Mouse (Mus musculus) lung, adult 18-20 months (tissue): ENCODE measurements around the gene Glcci1.

Experiments used
- DNase-seq, 2 experiments: peaks; one replicate each; pipeline ENCODE4 v3.0.0; 2022; ENCODE audit warnings: mixed read lengths in 2 of 2

Glcci1 gene

GRCm38 (mm10) chr6:8556849-8557571 is 47.6 kb downstream of the Glcci1 start:
- no peak for DNase-seq

DNA sequence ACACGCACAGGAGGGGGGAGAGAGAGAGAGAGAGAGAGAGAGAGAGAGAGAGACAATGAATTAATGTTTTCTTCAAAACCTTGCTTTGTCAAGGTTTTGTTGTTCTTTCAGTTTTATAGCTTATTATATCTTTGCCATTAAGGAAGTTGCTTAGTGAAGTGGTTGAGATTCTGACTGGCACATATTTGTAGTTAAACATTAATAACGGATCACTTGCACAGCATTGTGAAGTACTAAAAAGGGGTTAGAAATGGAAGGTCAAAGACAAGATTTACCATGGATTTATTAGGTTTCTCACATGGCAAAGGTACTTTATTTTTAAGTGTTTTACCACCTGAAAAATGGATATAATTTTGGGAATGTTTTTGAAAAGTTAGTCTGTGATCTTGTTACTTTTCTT is 51.3 kb downstream of the Glcci1 start:
- no peak for DNase-seq

DNA sequence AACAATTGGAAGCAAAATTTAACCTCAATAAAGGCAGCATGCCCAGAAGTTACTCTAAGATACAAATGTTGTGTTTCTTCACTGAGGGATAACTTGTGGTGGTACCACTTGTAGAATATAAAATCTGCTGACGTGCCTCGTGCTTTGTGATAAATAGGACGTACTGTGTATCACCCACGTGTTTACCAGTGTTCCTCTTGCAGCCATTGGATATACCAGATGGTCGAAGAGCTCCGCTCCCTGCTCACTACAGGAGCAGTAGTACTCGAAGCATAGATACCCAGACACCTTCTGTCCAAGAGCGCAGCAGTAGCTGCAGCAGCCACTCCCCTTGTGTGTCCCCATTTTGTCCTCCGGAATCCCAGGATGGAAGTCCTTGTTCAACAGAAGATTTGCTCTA is 73.0 kb downstream of the Glcci1 start:
- DNase-seq: no peak

DNA sequence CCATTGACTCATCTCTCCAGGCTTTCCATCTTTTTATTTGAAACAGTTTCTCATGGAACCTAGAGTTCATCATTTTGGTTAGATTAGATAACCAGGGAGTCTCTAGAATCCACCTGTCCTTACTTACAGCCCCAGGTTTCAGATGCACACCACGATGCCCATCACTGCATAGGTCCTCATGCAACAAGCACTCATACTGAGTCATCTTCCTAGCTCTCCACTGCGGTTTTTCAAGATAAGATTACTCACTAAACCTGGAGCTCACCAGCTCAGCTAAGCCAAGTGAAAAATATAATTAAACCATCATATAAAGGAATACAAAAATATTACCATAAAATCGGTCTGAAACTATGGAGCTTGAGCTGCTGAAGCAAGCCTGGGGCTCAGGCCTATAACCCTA is 74.5 kb downstream of the Glcci1 start:
- DNase-seq: no peak

GRCm38 (mm10) chr6:8591665-8592064 is 82.3 kb downstream of the Glcci1 start:
- DNase-seq: no peak

- DNase-seq: no peak
Measured at GRCm38 (mm10) chr6:8617369-8617768, 108.0 kb downstream of the Glcci1 start.

GRCm38 (mm10) chr6:8619582-8620350 is 110.4 kb downstream of the Glcci1 start:
- no peak for DNase-seq

DNA sequence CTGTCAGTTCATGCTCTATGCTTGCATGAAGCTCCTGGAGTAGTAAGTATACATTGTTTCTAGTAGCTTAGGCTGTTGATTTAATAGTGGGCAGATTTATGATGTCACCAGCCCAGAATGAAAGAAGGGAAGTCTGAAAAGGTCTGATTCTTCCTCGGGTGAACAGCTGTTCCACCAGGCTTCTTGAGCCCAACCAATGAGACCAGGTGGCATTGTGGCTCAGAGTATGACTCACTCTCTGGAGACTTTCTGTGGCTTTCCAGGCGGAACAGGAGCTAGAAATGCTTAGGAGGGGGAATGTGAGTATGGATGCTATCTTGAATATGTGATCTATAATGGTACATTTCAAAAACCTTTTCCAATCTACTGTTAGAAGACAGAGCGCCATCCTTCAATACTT is 113.6 kb downstream of the Glcci1 start:
- DNase-seq: no peak

DNA sequence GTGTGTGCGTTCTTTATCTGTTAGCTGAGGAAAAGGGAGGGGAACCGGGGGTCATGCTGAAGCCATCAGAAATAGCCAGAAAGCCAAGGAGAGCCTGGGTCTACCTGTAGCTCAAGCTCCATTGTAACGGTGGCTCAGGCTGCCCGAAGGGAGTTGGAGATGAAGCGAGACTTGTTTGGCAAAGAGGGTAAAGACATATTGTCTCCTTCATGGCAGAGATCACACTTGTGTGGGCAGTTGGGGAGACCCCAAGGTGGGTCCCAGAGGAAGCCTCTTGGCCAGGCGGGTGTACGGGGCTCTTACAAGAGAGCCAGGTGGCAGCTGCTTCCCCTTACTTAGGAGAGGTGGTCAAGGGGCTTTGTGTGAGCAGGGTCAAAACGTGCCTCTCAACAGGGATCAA is 118.8 kb downstream of the Glcci1 start:
- DNase-seq: no peak

DNA sequence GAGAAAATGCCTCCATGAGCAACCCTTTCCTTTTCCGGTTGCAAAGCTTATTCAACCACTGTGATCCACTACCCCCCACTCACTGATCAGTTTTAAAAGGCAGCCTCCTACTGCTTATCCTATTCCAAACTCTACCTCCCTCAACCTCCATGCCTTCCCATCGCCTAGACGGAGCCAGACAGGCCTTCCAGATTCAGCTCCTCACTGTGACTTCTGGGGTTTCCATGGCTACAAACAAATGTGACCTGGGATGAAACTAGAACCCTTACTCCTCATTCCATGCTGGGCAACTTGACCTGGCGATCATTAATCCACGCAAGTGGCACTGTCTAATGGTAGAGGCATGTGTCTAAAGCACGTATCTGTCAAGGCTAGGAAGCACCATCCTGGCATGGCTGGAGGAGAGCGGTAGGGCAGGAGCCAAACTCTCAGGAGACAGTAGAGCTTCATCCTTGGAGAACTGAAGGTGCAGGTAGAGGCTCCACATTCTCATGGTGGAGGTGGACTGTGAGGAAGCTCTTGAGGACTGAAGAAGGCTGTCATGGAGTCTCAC is 119.4 kb downstream of the Glcci1 start:
- DNase-seq: no peak

DNA sequence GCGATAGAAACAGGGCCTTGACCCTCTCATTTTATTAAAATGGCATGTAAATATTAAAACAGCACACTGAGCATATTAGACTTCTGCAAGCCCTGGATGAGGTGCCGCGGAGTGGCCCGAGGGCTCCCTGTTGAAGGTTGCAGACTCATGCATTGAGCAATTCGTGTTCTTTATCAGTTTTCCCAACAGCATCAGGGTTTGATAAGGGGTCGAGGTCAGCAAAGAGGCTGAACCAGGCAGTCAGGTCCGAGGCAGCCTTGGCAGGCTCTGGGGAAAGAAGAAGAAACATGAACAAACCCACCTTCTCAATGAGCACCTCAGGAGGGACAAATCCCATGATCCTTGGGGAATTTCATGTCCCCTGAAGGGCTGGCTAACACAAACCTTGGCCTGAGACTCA is 121.1 kb downstream of the Glcci1 start:
- DNase-seq: no peak

DNA sequence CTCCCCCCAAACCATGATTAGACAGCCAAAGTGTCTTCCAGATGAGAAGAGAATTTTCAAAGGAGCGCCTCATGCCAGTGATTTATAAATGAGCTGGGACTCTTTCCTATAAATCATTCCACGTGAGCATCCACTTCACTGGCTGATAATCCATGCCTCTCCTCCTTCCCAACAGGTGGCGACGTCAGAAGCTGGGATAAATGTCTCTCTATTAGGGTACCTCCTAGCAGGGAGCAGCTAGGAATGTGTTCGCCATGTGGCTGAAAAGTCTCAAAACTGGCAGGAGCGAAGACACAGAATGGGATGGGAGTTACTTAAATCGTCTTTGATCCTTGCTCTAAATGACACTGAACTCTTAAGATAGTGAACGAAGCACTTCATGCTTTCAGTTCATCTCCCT is 122.0 kb downstream of the Glcci1 start:
- no peak for DNase-seq

GRCm38 (mm10) chr6:8631986-8632632 is 122.7 kb downstream of the Glcci1 start:
- no peak for DNase-seq

DNA sequence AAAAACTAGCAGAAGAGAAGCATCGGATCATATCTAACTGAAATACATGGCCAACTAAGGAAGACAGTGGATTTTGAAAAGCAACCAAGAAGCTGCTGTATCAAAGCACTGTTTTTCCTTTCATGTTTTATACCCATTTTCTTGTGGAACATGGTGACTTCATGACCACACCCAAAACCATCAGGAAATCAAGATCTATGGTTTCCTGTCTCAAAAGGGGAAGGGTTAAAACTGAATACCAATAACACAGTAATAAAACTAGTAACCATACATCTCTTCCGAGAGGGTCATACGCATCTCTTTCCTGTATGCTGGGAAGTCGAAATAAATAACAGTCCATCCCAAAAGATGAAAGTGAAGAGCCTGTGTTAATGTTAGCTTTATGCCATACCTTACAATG is 123.3 kb downstream of the Glcci1 start:
- DNase-seq: no peak

GRCm38 (mm10) chr6:8638122-8638521 is 128.7 kb downstream of the Glcci1 start:
- DNase-seq: no peak

- DNase-seq: no peak
Measured at GRCm38 (mm10) chr6:8638899-8639298, 129.5 kb downstream of the Glcci1 start.

DNA sequence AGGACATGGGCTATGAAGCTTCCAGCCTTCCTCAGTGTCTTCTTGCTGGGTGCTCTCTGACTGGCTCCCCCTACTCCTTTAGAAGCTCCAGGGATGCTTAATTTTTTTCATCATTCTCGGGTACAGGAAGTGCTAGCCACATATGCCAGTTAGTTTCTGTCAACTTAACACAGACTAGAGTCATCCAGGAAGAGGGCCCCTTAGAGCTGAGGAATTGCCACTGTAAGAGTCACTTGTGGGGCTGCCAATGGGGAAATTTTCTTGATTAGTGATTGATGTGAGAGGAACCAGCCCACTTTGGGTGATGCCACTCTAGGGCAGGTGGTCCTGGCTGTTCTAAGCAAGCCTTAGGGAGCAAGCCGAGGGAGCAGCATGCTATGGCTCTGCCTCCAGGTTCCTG is 130.1 kb downstream of the Glcci1 start:
- no peak for DNase-seq

GRCm38 (mm10) chr6:8640863-8641262 is 131.5 kb downstream of the Glcci1 start:
- DNase-seq: no peak

DNA sequence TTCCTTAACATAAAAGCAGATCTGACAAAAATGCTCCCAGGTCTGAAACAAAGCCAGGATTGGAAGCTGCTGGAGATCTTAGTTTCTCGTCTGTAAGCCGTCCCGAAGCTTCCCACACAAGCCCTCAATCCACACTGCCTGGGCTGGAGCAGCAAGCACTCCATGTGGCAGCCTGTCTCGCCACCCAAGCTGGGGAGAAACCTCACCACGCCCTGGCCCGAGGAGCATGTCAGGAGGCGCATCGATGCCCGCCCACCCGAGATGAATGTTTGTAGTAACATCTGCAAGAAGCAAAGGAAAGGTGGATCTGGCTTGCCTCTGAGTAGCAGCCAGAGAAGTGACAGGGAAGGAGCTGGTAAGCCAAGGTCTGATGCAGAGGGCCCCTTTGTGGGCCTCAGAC is 135.3 kb downstream of the Glcci1 start:
- DNase-seq: no peak

GRCm38 (mm10) chr6:8645708-8646107 is 136.3 kb downstream of the Glcci1 start:
- DNase-seq: no peak
